Comparison of ENCODE assay signal across 31 mouse cellular contexts in the genomic region with DNA sequence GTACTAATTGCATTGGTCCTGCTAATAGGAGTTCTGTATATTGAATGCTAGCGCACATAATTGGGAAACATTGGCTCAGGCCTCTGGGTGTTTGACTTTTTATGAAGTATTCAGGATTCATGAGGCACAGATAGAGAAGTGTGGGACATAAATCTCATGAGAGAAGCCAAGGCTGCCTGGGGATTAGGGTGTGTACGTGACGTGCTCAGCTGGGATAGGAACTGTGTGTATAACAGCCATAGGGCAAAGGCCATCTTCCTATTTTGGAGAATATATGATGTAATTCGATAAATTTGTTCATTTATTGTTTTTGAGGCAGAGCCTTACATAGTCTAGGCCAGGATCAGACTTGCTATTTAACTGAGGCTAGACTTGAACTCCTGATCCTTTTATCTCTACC. TPM values are rescaled to one million over a fixed set of nuclear protein-coding genes. Genes with fewer than 3 reads are reported as not detected.
"Had no signal": no experiment of that assay in that cellular context is flagged by ENCODE, and none has a peak within 500 bp of the region (broad histone marks: within the 10 kb centered on the region; RNA-seq: fewer than 3 reads in every experiment).

No protein-coding gene starts in this region.

- H3K27me3 ChIP-seq: limb, embryonic 12.5 days; limb, embryonic 13.5 days; limb, embryonic 15.5 days; liver, embryonic 12.5 days; liver, embryonic 13.5 days; liver, embryonic 15.5 days; lung, embryonic 15.5 days; megakaryocyte, embryonic 14.5 days; midbrain, embryonic 12.5 days; midbrain, embryonic 13.5 days; midbrain, embryonic 15.5 days; neural tube, embryonic 12.5 days; neural tube, embryonic 13.5 days had no signal

- H3K4me2 ChIP-seq: limb, embryonic 12.5 days; limb, embryonic 13.5 days; limb, embryonic 15.5 days; liver, embryonic 11.5 days; liver, embryonic 12.5 days; liver, embryonic 13.5 days; liver, embryonic 15.5 days; lung, embryonic 15.5 days; midbrain, embryonic 11.5 days; midbrain, embryonic 12.5 days; midbrain, embryonic 13.5 days; midbrain, embryonic 15.5 days; neural tube, embryonic 12.5 days; neural tube, embryonic 13.5 days had no signal

- H3K9ac ChIP-seq: limb, embryonic 12.5 days; limb, embryonic 13.5 days; limb, embryonic 15.5 days; liver, embryonic 12.5 days; liver, embryonic 13.5 days; liver, embryonic 14.5 days; liver, embryonic 15.5 days; liver, postnatal 0 days; lung, embryonic 15.5 days; midbrain, embryonic 12.5 days; midbrain, embryonic 13.5 days; midbrain, embryonic 15.5 days; neural tube, embryonic 12.5 days; neural tube, embryonic 13.5 days had no signal

- DNase-seq: left cerebral cortex, postnatal 4 days; liver; liver, embryonic 13.5 days; liver, postnatal 0 days; lung, adult 18-20 months; lung, adult 2 months; lung, postnatal 4 days; midbrain, embryonic 14.5 days had no signal

- H3K27ac ChIP-seq: left cerebral cortex, adult 2 months; limb, embryonic 10.5 days; limb, embryonic 12.5 days; limb, embryonic 13.5 days; limb, embryonic 15.5 days; liver, embryonic 12.5 days; liver, embryonic 13.5 days; liver, embryonic 14.5 days; liver, embryonic 15.5 days; lung, embryonic 15.5 days; macrophage; midbrain, embryonic 10.5 days; midbrain, embryonic 12.5 days; midbrain, embryonic 13.5 days; midbrain, embryonic 15.5 days; neural tube, embryonic 12.5 days; neural tube, embryonic 13.5 days had no signal

- H3K4me1 ChIP-seq: limb, embryonic 10.5 days; limb, embryonic 12.5 days; limb, embryonic 13.5 days; limb, embryonic 15.5 days; liver, embryonic 12.5 days; liver, embryonic 13.5 days; liver, embryonic 15.5 days; lung, embryonic 15.5 days; midbrain, embryonic 10.5 days; midbrain, embryonic 12.5 days; midbrain, embryonic 13.5 days; midbrain, embryonic 15.5 days; neural tube, embryonic 12.5 days; neural tube, embryonic 13.5 days had no signal

- H3K4me3 ChIP-seq: left cerebral cortex, adult 2 months; limb, embryonic 10.5 days; limb, embryonic 12.5 days; limb, embryonic 13.5 days; limb, embryonic 15.5 days; liver, embryonic 12.5 days; liver, embryonic 13.5 days; liver, embryonic 15.5 days; lung, embryonic 15.5 days; megakaryocyte, embryonic 14.5 days; midbrain, embryonic 10.5 days; midbrain, embryonic 12.5 days; midbrain, embryonic 13.5 days; midbrain, embryonic 15.5 days; myocyte; neural tube, embryonic 12.5 days; neural tube, embryonic 13.5 days had no signal

- ATAC-seq: liver, embryonic 12.5 days; liver, postnatal 0 days; midbrain, embryonic 13.5 days; midbrain, embryonic 15.5 days; midbrain, embryonic 16.5 days had no signal

- H3K9me3 ChIP-seq: limb, embryonic 10.5 days; limb, embryonic 12.5 days; limb, embryonic 13.5 days; limb, embryonic 15.5 days; liver, embryonic 12.5 days; liver, embryonic 13.5 days; liver, embryonic 15.5 days; lung, embryonic 15.5 days; megakaryocyte, embryonic 14.5 days; midbrain, embryonic 10.5 days; midbrain, embryonic 12.5 days; midbrain, embryonic 13.5 days; midbrain, embryonic 15.5 days; neural tube, embryonic 12.5 days; neural tube, embryonic 13.5 days had no signal

RNA-seq across cellular contexts. Expression of a gene that starts 54.2 kb away (rescaled TPM):
- total RNA-seq: liver, adult 2 months; monocyte, adult 5-6 weeks had no signal
